Mouse (Mus musculus) forebrain, embryonic 12.5 days (tissue): Measurements from ENCODE around the gene Sptbn1. TPM values are rescaled to one million over a fixed set of nuclear protein-coding genes. Genes with fewer than 3 reads are reported as not detected.
"Not testable (repeated sequence)": the region's sequence is repeated elsewhere in the genome, so short reads cannot be mapped to it uniquely, and the experiment has no call there.

Experiments
- ATAC-seq: fragments of 200-750 bp; cut with Nextera tagmentation; 2 replicates; pipeline ENCODE4 v1.8.0; 2017; ENCODE audit warnings: moderate TSS enrichment; ENCODE audit not compliant: low FRiP score
- H3K27ac ChIP-seq: fragments of 300-500 bp; sonication (generic); 2 replicates; pipeline ENCODE4 v1.5.1; 2016; ENCODE audit warnings: mild to moderate bottlenecking
- H3K27me3 ChIP-seq: fragments of 300-500 bp; sonication (generic); 2 replicates; pipeline ENCODE4 v1.6.1; 2016; ENCODE audit warnings: mild to moderate bottlenecking
- H3K36me3 ChIP-seq: fragments of 300-500 bp; sonication (generic); replicated peaks from 2 replicates; pipeline ENCODE4 v1.6.1; 2016; ENCODE audit warnings: mild to moderate bottlenecking
- H3K4me1 ChIP-seq: fragments of 300-500 bp; sonication (generic); 2 replicates; pipeline ENCODE4 v1.6.1; 2016
- H3K4me2 ChIP-seq: fragments of 300-500 bp; sonication (generic); 2 replicates; pipeline ENCODE4 v1.6.1; 2016; ENCODE audit warnings: mild to moderate bottlenecking, moderate library complexity
- H3K4me3 ChIP-seq: fragments of 300-500 bp; sonication (generic); replicated peaks from 2 replicates; pipeline ENCODE4 v1.5.1; 2016; ENCODE audit warnings: mild to moderate bottlenecking
- H3K9ac ChIP-seq: fragments of 300-500 bp; sonication (generic); 2 replicates; pipeline ENCODE4 v1.6.1; 2016; ENCODE audit warnings: mild to moderate bottlenecking
- H3K9me3 ChIP-seq: fragments of 300-500 bp; sonication (generic); 2 replicates; pipeline ENCODE4 v1.6.1; 2016
- WGBS: fragments of 180-500 bp; shearing (Covaris S2); methylation state at CpG from one replicate; pipeline ENCODE4 v1.1.7; 2016; 5-methylcytosine and 5-hydroxymethylcytosine counted together
- polyA plus RNA-seq: library from polyadenylated mRNA; unstranded; fragments of >200 nt; fragmentation: Nextera tagmentation; extraction: Ambion mirVana; gene quantifications from 2 replicates; pipeline ENCODE4 v1.2.1, GENCODE M21; 2016

Gene Sptbn1
- polyA plus RNA-seq, 1 experiment from 2014 or later: 85.9 TPM

DNA sequence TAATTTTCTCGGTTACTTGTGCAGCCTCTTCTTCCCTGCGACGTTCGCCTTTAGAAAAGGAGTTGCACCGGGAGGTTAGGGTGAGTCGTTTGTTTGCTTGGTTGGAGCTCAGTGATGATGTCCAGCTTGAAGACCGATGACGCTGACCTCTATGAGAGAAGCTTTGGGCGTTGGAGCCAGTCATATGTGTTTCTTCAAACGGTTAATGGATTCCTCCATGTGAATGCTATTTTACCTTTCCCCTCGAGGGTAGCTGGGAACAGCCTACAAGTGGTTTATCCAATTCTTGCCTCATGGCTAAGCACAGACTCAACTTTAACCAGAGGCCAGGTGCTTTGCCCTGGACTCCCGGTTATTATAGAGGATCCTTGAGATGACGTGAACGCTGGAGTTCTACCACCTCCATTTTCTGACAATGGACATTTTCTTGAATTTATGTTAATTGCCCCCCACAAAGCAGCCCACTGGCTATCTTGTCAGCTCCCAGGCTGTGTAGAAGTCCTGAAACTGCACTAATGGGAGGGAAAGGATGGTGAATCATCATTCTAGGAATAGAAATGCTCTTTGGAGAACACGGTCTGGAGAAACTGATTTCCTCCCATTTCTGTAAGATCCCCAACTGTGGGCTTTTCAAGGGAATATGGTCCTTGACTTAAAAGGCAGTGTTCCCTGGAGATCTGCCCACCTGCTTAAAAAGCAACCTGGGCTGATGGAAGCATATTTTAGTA lies 837 bp upstream of the Sptbn1 start:
- Histone ChIP-seq H3K4me3 (peak overlapping the region; percentile 85), H3K27me3 (peaks cover 18% of the 10 kb centered on the region), H3K9me3 (no peaks in the 10 kb centered on the region), H3K36me3 (no peaks in the 10 kb centered on the region), H3K27ac (peak overlapping the region; percentile 81), H3K4me1 (peaks cover 21% of the 10 kb centered on the region), H3K9ac (peak overlapping the region; percentile 56), H3K4me2 (peak overlapping the region; percentile 81)
- 5% methylated on average over 15 of the region's 15 CpGs for WGBS
- peak; percentile 15 for ATAC-seq

DNA sequence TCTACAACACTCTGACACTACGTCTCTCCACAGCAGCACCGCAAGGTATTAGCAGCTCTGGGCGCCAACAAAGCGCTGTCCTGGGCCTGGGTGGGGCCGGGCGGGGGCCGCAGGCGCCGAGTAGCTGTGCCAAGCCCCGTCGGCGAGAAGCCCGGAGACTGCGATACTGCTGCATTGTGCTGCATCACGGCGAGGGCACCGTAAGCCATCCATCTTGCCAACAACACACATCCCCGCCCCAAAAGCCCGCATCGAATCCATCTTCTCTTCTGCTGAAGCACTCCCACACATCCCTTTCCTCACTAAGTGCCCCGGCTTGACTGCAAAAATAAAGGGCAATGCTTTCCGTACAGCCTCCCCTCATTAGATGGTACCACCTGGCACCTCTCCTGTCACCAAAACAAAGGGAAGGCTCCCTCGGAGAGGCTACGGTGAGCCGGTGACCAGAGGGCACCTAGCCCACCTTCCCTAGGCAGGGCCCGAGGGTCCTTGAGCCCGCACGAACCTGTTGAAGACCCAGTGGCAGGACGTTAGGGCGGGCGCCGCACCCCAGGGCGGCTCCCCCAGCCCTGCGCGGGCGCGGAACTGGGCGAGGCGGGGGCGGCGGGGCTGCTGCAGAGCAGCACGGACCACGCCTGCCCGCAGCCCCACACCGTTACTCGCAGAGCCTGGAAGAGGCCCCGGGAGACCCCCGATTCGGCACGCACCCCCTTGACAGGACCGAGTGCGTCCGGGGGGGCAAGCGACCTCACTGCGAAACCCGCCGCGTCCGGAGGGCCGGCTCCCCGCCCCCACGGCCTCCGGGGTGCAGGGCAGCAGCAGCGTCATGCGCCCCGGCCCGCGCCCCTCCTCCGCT lies 711 bp downstream of the Sptbn1 start:
- no peaks in the 10 kb centered on the region for H3K9me3 ChIP-seq
- peak overlapping the region; percentile 85 for H3K4me3 ChIP-seq
- H3K4me1 ChIP-seq: peaks cover 21% of the 10 kb centered on the region
- peak overlapping the region; percentile 91 for H3K27ac ChIP-seq
- peak overlapping the region; percentile 86 for H3K9ac ChIP-seq
- no peaks in the 10 kb centered on the region for H3K36me3 ChIP-seq
- H3K27me3 ChIP-seq: peaks cover 18% of the 10 kb centered on the region
- peak overlapping the region; percentile 81 for H3K4me2 ChIP-seq
- peak; percentile 74 for ATAC-seq
- under 1% methylated on average over 62 of the region's 69 CpGs for WGBS

DNA sequence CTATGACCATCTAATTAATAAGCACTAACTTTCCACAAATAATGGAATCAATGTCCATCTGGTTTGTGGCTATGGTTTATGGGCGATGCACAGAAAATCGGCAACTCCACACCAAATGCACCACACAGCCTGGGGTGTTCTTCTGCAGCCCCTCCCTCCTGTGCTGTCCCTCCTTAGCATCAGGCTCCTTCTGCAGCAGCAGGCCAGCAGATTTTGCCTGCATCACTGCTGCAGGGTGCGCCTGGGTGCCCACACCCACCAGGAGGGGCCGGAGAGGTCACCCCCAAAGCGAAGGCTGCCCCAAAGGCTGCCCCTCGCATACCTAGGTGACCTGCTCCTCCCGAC lies 1.3 kb downstream of the Sptbn1 start:
- Histone ChIP-seq H3K4me3 (peak overlapping the region; percentile 85), H3K4me2 (peak overlapping the region; percentile 81), H3K9ac (peak overlapping the region; percentile 86), H3K4me1 (peaks cover 21% of the 10 kb centered on the region), H3K27me3 (peaks cover 18% of the 10 kb centered on the region), H3K27ac (peak overlapping the region; percentile 91), H3K9me3 (no peaks in the 10 kb centered on the region), H3K36me3 (no peaks in the 10 kb centered on the region)
- ATAC-seq: peak; percentile 3
- 6% methylated on average over 7 of the region's 7 CpGs for WGBS

DNA sequence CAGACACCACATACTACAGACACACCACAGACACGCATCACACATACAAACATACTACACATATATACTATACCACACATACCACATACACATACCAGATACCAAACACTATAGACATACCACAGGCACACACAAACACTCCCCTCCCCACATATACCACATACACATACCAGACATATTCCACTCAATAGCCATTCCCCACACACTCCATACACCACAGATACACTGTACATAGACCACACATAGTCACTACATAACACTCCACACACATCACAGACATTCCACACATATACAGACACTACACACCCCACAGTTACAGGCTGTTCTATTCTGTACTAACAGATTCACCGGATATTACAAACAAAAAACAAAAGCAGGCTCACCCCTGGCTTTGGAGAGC lies 2.3 kb downstream of the Sptbn1 start:
- Histone ChIP-seq H3K9me3 (no peaks in the 10 kb centered on the region), H3K36me3 (no peaks in the 10 kb centered on the region), H3K9ac (0 out of 2 replicates have a peak overlapping the region, but pooled peaks have one; percentile 7), H3K4me2 (peak overlapping the region; percentile 41), H3K27ac (no peak overlapping the region), H3K27me3 (peaks cover 15% of the 10 kb centered on the region), H3K4me3 (peak overlapping the region; percentile 18), H3K4me1 (peaks cover 21% of the 10 kb centered on the region)
- WGBS: 85% methylated on average over 2 of the region's 2 CpGs
- ATAC-seq: no peak

DNA sequence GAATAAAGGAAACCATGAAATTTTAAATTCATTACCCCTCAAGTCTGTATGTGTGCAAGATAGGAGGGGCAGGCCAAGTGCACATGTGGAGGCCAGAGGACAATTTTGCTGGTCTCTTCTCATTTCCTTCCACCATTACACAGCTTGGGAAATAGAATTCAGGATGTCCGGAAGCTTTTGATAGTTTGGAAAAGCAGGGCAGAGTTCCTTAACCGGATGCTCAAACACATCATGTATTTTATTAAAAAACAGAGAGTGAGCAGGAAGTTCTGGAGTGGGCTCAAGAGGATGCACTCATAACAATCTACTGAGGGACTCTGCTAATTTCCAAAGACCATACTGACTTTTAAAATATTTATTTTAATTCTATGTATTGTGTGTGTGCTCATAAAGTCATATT lies 4.3 kb downstream of the Sptbn1 start:
- H3K4me2 ChIP-seq: no peak overlapping the region
- peaks cover 16% of the 10 kb centered on the region for H3K4me1 ChIP-seq
- 91% methylated on average over 2 of the region's 2 CpGs for WGBS
- no peak overlapping the region for H3K4me3 ChIP-seq
- ATAC-seq: no peak
- H3K9me3 ChIP-seq: 0 out of 2 replicates have a peak, but pooled peaks cover 3% of the 10 kb centered on the region
- no peak overlapping the region for H3K27ac ChIP-seq
- no peak overlapping the region for H3K9ac ChIP-seq
- H3K27me3 ChIP-seq: peaks cover 9% of the 10 kb centered on the region
- no peaks in the 10 kb centered on the region for H3K36me3 ChIP-seq

DNA sequence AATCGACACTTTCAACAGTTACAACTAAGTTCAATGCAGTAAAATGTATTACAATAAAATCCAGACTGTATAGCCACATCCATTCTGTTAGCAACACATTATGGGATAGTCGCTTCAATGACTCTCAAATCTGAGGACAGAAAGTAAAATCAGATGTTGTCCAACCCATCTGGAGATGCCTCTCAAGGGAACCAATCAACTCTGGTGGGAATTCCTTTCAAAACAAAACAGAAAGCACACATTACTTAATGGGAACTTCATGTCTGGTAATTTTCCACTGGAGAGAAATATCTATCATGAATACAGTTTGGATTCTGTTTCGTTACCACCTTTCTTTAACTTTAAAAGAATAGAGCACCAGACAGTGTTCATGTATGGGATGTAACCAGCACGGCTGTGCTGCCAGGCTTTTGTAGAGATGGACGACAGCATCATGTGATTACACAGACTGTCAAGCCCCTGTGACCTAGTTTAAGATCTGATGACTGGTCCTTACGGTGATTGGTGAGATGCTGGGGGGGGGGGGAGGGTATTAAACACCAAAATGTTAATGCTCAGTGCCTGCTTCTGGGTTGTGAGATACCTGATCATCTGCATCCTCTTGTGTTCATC lies 9.1 kb downstream of the Sptbn1 start:
- Histone ChIP-seq H3K4me2 (no peak overlapping the region), H3K9ac (no peak overlapping the region), H3K4me1 (no peaks in the 10 kb centered on the region), H3K4me3 (no peak overlapping the region), H3K27me3 (no peaks in the 10 kb centered on the region), H3K36me3 (no peaks in the 10 kb centered on the region), H3K27ac (no peak overlapping the region), H3K9me3 (0 out of 2 replicates have a peak, but pooled peaks cover 3% of the 10 kb centered on the region)
- 88% methylated on average over 6 of the region's 6 CpGs for WGBS
- no peak for ATAC-seq

DNA sequence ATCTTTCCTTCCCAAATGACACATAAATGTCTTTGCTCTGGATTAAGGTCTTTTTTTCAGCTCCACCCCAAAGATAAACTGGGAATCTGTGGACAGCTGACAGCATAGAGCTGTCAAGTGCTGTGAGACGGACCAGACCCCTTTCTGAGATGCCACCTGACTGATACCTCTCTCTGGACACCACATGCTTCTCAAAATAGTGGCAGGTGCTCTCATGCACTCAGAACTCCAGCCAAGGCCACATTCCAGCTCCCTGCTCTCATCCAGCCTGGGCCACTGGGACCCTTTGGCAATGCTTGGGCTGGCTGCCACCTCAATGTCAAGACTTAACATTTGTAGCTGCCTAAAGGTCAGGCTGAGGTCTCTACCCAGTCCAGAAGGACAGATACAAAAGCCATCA lies 10.2 kb downstream of the Sptbn1 start:
- Histone ChIP-seq H3K27ac (no peak overlapping the region), H3K27me3 (no peaks in the 10 kb centered on the region), H3K4me3 (no peak overlapping the region), H3K4me1 (no peaks in the 10 kb centered on the region), H3K36me3 (no peaks in the 10 kb centered on the region), H3K9ac (no peak overlapping the region), H3K4me2 (no peak overlapping the region), H3K9me3 (0 out of 2 replicates have a peak, but pooled peaks cover 3% of the 10 kb centered on the region)
- WGBS: 71% methylated on average over 1 of the region's 1 CpGs
- no peak for ATAC-seq

DNA sequence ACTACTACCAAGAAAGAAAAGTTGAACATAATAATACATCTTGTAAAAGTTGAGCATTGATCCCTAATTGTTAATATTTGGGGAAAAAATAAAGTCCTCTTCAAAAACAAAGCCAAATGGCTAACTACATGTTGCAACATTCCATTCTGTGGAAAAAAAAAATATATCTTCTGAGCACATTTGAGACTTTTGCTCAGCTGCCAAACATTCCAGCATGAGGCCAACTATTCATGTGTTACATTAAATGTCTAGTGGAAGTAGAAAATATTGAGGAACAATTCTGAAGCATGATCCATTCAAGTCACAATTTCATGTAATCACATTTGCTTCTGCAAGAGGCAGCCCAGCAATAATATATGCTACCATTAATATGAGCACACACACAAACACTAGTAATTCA lies 10.9 kb downstream of the Sptbn1 start:
- no peaks in the 10 kb centered on the region for H3K4me1 ChIP-seq
- H3K4me2 ChIP-seq: no peak overlapping the region
- H3K9me3 ChIP-seq: 0 out of 2 replicates have a peak, but pooled peaks cover 3% of the 10 kb centered on the region
- no peak overlapping the region for H3K4me3 ChIP-seq
- H3K9ac ChIP-seq: no peak overlapping the region
- no peaks in the 10 kb centered on the region for H3K27me3 ChIP-seq
- H3K27ac ChIP-seq: no peak overlapping the region
- no peak for ATAC-seq
- H3K36me3 ChIP-seq: no peaks in the 10 kb centered on the region

DNA sequence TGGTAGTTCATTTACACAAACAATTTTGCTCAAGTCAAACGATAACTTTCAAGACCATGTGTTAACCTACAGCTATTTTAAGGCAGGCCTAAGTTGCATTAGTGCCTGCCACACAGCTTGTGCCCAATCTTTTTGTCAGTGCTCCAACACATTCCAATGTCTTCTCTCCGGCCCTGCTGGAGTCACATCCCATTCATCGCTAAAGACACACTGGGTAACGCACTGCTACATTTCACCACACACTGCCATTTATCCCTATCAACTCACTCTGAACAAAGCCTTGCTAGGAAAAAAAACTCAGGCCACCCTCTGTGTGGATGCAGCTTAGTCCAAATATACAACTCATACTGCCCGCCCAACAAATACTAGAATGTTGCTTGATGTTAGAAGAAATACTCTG lies 11.5 kb downstream of the Sptbn1 start:
- H3K9me3 ChIP-seq: 0 out of 2 replicates have a peak, but pooled peaks cover 3% of the 10 kb centered on the region
- H3K4me3 ChIP-seq: no peak overlapping the region
- no peak overlapping the region for H3K27ac ChIP-seq
- H3K4me2 ChIP-seq: no peak overlapping the region
- H3K4me1 ChIP-seq: no peaks in the 10 kb centered on the region
- WGBS: 84% methylated on average over 5 of the region's 5 CpGs
- H3K9ac ChIP-seq: no peak overlapping the region
- no peaks in the 10 kb centered on the region for H3K27me3 ChIP-seq
- H3K36me3 ChIP-seq: no peaks in the 10 kb centered on the region
- ATAC-seq: no peak

DNA sequence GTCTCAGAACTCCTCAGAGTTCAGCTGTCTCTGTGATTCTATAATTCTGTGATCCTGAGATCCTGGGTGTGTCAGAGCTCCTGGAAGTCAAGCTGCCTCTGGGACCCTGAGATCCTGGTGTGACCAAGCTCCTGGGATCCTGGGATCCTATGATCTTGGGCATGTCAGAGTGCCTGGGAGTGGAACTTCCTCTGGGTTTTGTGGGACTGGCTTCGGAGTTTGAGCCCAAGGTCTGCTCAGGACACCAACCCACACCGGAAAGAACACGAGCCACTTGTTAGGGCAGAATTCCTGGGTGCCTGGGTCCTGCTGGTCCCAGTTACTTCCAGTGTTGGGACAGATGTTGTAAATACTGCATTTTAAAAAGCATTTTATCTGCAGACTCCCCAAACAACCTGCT lies 12.8 kb downstream of the Sptbn1 start:
- not testable (repeated sequence) for H3K27me3 ChIP-seq, H3K9me3 ChIP-seq, H3K27ac ChIP-seq, H3K4me2 ChIP-seq, ATAC-seq, H3K9ac ChIP-seq, H3K4me3 ChIP-seq, H3K36me3 ChIP-seq, H3K4me1 ChIP-seq
- 94% methylated on average over 3 of the region's 3 CpGs for WGBS

DNA sequence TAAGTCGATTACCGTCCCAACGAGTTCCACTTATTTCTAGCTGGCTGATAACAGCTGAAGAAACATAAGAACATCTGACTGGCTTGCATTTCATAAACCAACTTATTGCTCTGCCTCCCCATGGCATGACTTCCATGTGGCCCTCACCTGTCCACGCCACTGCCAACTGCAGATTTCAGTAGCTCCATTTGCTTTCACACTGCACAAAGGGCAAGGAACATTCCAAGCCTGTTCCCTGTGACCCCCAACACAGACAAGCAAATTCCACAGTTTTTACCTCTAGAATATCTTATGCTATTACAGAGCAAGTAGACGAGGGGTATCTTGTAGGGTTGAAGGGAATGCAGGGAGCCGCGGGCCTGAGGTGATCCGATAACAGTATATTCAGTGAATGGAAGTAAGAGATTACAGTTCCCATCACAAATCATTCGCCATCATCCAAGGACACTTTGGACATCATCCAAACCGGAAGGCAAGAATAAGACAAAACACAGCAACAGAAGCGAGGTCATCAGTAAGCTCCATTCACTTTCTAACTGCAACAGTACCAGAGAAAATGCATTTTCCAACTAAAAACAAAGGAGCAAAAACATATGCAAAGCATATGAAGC lies 16.6 kb downstream of the Sptbn1 start:
- 91% methylated on average over 11 of the region's 11 CpGs for WGBS
- no peak overlapping the region for H3K27ac ChIP-seq
- H3K4me2 ChIP-seq: no peak overlapping the region
- ATAC-seq: no peak
- H3K4me3 ChIP-seq: no peak overlapping the region
- no peaks in the 10 kb centered on the region for H3K4me1 ChIP-seq
- no peaks in the 10 kb centered on the region for H3K27me3 ChIP-seq
- H3K9ac ChIP-seq: no peak overlapping the region
- no peaks in the 10 kb centered on the region for H3K9me3 ChIP-seq
- H3K36me3 ChIP-seq: no peaks in the 10 kb centered on the region

DNA sequence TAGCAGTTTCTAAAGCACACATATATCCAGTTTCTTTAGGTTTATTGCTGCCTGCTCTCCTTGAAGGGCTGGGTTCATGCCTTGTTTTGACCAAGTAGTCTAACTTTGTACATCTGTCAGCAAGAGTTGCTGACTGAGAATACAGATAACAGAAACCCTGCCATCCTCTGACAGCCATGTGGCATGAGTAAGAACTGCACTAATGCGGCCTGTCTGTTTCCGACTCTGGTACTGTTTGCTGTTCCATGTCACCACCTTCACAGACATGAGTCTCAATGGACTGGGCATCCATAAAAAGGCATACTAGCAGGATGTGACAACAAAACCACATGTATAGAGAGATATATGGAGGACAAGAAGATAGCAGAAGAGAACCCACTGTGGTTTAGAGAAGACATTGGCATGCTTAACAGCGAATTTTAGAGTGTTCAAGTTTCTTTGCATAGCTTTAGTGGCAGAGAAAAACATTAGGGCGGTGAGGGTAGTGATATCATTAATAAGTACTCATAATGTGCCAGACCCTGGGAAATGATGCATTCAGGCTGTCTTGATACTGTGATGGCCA lies 18.4 kb downstream of the Sptbn1 start:
- no peak for ATAC-seq
- H3K9ac ChIP-seq: no peak overlapping the region
- no peak overlapping the region for H3K4me2 ChIP-seq
- WGBS: 94% methylated on average over 4 of the region's 4 CpGs
- no peak overlapping the region for H3K4me3 ChIP-seq
- no peaks in the 10 kb centered on the region for H3K36me3 ChIP-seq
- H3K27me3 ChIP-seq: no peaks in the 10 kb centered on the region
- H3K9me3 ChIP-seq: no peaks in the 10 kb centered on the region
- no peak overlapping the region for H3K27ac ChIP-seq
- H3K4me1 ChIP-seq: no peaks in the 10 kb centered on the region
